ENCODE assay signal across 8 mouse cellular contexts in the genomic region with DNA sequence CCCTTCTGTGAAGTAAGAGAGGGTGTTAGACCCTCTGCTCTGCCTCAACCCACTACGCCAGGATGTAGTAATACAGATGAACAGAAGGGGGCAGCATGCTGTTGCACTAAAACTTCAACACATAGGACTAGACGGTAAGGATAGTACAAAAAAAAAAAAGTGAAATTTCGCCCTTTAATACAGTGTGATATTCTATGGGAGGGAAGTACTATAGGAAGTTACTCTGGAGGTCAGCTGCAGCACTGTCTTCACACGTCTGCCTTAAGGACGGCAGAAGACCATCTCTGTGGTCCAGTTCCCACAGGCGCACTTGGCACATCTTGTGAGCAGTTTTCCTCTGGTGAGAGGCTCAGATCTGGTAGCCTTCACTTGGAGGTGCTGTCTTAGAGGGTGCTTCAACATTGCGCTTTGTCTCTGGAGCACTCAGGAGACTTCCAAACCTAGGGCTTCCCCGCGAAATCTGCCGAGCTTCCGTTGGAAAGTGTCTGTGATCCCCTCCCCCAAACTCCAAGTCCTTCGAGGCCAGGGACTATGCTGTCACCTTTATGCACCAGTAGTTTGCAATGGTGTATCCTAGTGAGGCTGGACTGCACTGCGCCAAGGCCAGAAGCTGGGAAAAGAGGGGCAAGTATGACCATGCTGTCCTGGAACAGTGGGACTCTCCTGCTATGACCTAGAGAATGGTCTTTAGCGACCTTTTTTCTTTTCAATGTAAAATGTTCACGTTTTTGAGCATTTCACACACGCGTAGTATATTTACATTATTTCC. TPM values are rescaled to one million over a fixed set of nuclear protein-coding genes. Genes with fewer than 3 reads are reported as not detected.
DNase-seq lines count a peak whose midpoint lies in the region; ATAC-seq and TF ChIP-seq lines count a peak whose summit lies in the region.

No protein-coding gene starts in this region.

- no peaks in the 10 kb centered on the region for H3K4me1 ChIP-seq in liver, embryonic 12.5 days
- H3K4me1 ChIP-seq in intestine, postnatal 0 days (replicated peaks; ENCODE audit: control insufficient read depth, insufficient read depth, low read length), result no peaks in the 10 kb centered on the region
- no peaks in the 10 kb centered on the region for H3K4me1 ChIP-seq in limb, embryonic 10.5 days
- no peaks in the 10 kb centered on the region for H3K4me1 ChIP-seq in midbrain, embryonic 13.5 days (replicated peaks)

- peak; percentile 87 for TF ChIP-seq CTCF in intestine, postnatal 0 days (IDR thresholded peaks at IDR 0.05; ENCODE audit: low read depth)

- H3K9ac ChIP-seq in liver, embryonic 12.5 days, result no peak overlapping the region
- H3K9ac ChIP-seq in intestine, postnatal 0 days (ENCODE audit: low read depth, low read length), result no peak overlapping the region
- H3K9ac ChIP-seq in midbrain, embryonic 13.5 days (replicated peaks), result no peak overlapping the region

- H3K27me3 ChIP-seq in liver, embryonic 12.5 days (replicated peaks), result no peaks in the 10 kb centered on the region
- H3K27me3 ChIP-seq in intestine, postnatal 0 days (replicated peaks; ENCODE audit: control insufficient read depth, insufficient read depth, low read length), result no peaks in the 10 kb centered on the region
- no peaks in the 10 kb centered on the region for H3K27me3 ChIP-seq in limb, embryonic 10.5 days (ENCODE audit: low read depth, poor library complexity, severe bottlenecking)
- no peaks in the 10 kb centered on the region for H3K27me3 ChIP-seq in midbrain, embryonic 13.5 days

- DNase-seq in liver, result peak; percentile 56
- peak; percentile 59 for DNase-seq in cerebellum, adult 9-11 months
- peak; percentile 50 for DNase-seq in gastrocnemius, postnatal 14 days
- DNase-seq in limb, embryonic 10.5 days (ENCODE audit: low spot score), result peak; percentile 58
- DNase-seq in spleen, postnatal 36 days (ENCODE audit: low spot score in 2 of 2), result peak; percentile 38 to 63

- H3K9me3 ChIP-seq in liver, embryonic 12.5 days (replicated peaks), result no peaks in the 10 kb centered on the region
- H3K9me3 ChIP-seq in intestine, postnatal 0 days (ENCODE audit: control insufficient read depth), result no peaks in the 10 kb centered on the region
- no peaks in the 10 kb centered on the region for H3K9me3 ChIP-seq in limb, embryonic 10.5 days (replicated peaks)
- no peaks in the 10 kb centered on the region for H3K9me3 ChIP-seq in midbrain, embryonic 13.5 days

- H3K27ac ChIP-seq in liver, embryonic 12.5 days, result no peak overlapping the region
- no peak overlapping the region for H3K27ac ChIP-seq in intestine, postnatal 0 days (ENCODE audit: low read depth, low read length)
- no peak overlapping the region for H3K27ac ChIP-seq in limb, embryonic 10.5 days
- no peak overlapping the region for H3K27ac ChIP-seq in midbrain, embryonic 13.5 days

- no peak overlapping the region for H3K4me2 ChIP-seq in liver, embryonic 12.5 days
- H3K4me2 ChIP-seq in intestine, postnatal 0 days (replicated peaks; ENCODE audit: low read depth), result no peak overlapping the region
- no peak overlapping the region for H3K4me2 ChIP-seq in midbrain, embryonic 13.5 days (replicated peaks)

- no peaks in the 10 kb centered on the region for H3K36me3 ChIP-seq in liver, embryonic 12.5 days
- H3K36me3 ChIP-seq in intestine, postnatal 0 days (ENCODE audit: control insufficient read depth, insufficient read depth), result no peaks in the 10 kb centered on the region
- H3K36me3 ChIP-seq in limb, embryonic 10.5 days, result no peaks in the 10 kb centered on the region
- no peaks in the 10 kb centered on the region for H3K36me3 ChIP-seq in midbrain, embryonic 13.5 days

- intact Hi-C loops in gastrocnemius, postnatal 14 days (cut with DNase I; ENCODE audit: low total_unique reads), result loop anchor here (2.0 to 10.0 kb wide), 2 partner anchors 69 to 133 kb away; no protein-coding TSS in a partner anchor

- ATAC-seq in liver, embryonic 12.5 days, result no peak
- no peak for ATAC-seq in intestine, postnatal 0 days
- ATAC-seq in midbrain, embryonic 13.5 days, result peak; percentile 81

- no peak overlapping the region for H3K4me3 ChIP-seq in liver, embryonic 12.5 days
- H3K4me3 ChIP-seq in intestine, postnatal 0 days (ENCODE audit: low read depth, low read length), result no peak overlapping the region
- no peak overlapping the region for H3K4me3 ChIP-seq in limb, embryonic 10.5 days
- H3K4me3 ChIP-seq in midbrain, embryonic 13.5 days (replicated peaks), result no peak overlapping the region

- 48% methylated on average over 17 of the region's 17 CpGs for WGBS in liver, embryonic 12.5 days (ENCODE audit: insufficient replicate concordance)
- 54% methylated on average over 17 of the region's 17 CpGs for WGBS in intestine, postnatal 0 days
- WGBS in limb, embryonic 10.5 days, result 62% methylated on average over 17 of the region's 17 CpGs
- 54% methylated on average over 17 of the region's 17 CpGs for WGBS in midbrain, embryonic 13.5 days

RNA-seq across cellular contexts. Expression of gene Erich6, which starts 18.5 kb away (rescaled TPM):
- polyA plus RNA-seq in liver, embryonic 12.5 days (2016; fragmentation: Nextera tagmentation; extraction: Ambion mirVana), result not detected in 2 replicates
- under 1 TPM; 0.13 to 0.14 TPM for total RNA-seq in gastrocnemius, postnatal 14 days (2021)
- not detected in 2 replicates for polyA plus RNA-seq in intestine, postnatal 0 days (2015; fragmentation: Nextera tagmentation; extraction: Ambion mirVana)
- not detected in 2 replicates for polyA plus RNA-seq in limb, embryonic 10.5 days (2016; fragmentation: Nextera tagmentation; extraction: Ambion mirVana)
- polyA plus RNA-seq in midbrain, embryonic 13.5 days (2015; fragmentation: Nextera tagmentation; extraction: Ambion mirVana), result 0.09 and 0.12 TPM in 2 replicates

RNA-seq across cellular contexts. Expression of gene Siah2, which starts 36.7 kb away (rescaled TPM):
- polyA plus RNA-seq in liver, embryonic 12.5 days (2016; fragmentation: Nextera tagmentation; extraction: Ambion mirVana), result 5.6 TPM in 2 replicates
- 10 to 100 TPM in 1 of 2 experiments, 1 to 10 TPM in 1; 7.0 to 10.1 TPM for total RNA-seq in gastrocnemius, postnatal 14 days (2021)
- polyA plus RNA-seq in intestine, postnatal 0 days (2015; fragmentation: Nextera tagmentation; extraction: Ambion mirVana), result 4.6 and 5.3 TPM in 2 replicates
- 2.0 and 2.2 TPM in 2 replicates for polyA plus RNA-seq in limb, embryonic 10.5 days (2016; fragmentation: Nextera tagmentation; extraction: Ambion mirVana)
- polyA plus RNA-seq in midbrain, embryonic 13.5 days (2015; fragmentation: Nextera tagmentation; extraction: Ambion mirVana), result 5.8 and 5.9 TPM in 2 replicates
